Mouse (Mus musculus): ENCODE data around the gene P2rx2.

The P2rx2 gene

GRCm38 (mm10) chr5:110342648-110343284 is at the start of gene P2rx2:
Gene P2rx2 (minus strand): TSS chr5:110343212.
- DNase-seq (ENCODE audit: low read depth, low spot score): peak; percentile 69

GRCm38 (mm10) chr5:110392727-110393126 is 49.7 kb upstream of the P2rx2 start:
- no peak for DNase-seq (ENCODE audit: low read depth, low spot score)

- no peak for DNase-seq (ENCODE audit: low read depth, low spot score)
Measured at GRCm38 (mm10) chr5:110390631-110391030, 47.6 kb upstream of the P2rx2 start.

GRCm38 (mm10) chr5:110387332-110387731 is 44.3 kb upstream of the P2rx2 start:
- DNase-seq (ENCODE audit: low read depth, low spot score): no peak

- DNase-seq (ENCODE audit: low read depth, low spot score): peak; percentile 42
Measured at GRCm38 (mm10) chr5:110386371-110387330, 43.6 kb upstream of the P2rx2 start.

GRCm38 (mm10) chr5:110385263-110385662 is 42.3 kb upstream of the P2rx2 start:
- no peak for DNase-seq (ENCODE audit: low read depth, low spot score)

GRCm38 (mm10) chr5:110384491-110384890 is 41.5 kb upstream of the P2rx2 start:
- DNase-seq (ENCODE audit: low read depth, low spot score): no peak

- DNase-seq (ENCODE audit: low read depth, low spot score): no peak
Measured at GRCm38 (mm10) chr5:110379823-110380222, 36.8 kb upstream of the P2rx2 start.

- no peak for DNase-seq (ENCODE audit: low read depth, low spot score)
Measured at GRCm38 (mm10) chr5:110379086-110379485, 36.1 kb upstream of the P2rx2 start.

- peak; percentile 87 for DNase-seq (ENCODE audit: low read depth, low spot score)
Measured at GRCm38 (mm10) chr5:110378181-110378583, 35.2 kb upstream of the P2rx2 start.

- DNase-seq (ENCODE audit: low read depth, low spot score): peak; percentile 83
Measured at GRCm38 (mm10) chr5:110376802-110377433, 33.9 kb upstream of the P2rx2 start.

- peak; percentile 72 for DNase-seq (ENCODE audit: low read depth, low spot score)
Measured at GRCm38 (mm10) chr5:110363822-110364545, 21.0 kb upstream of the P2rx2 start.

GRCm38 (mm10) chr5:110363179-110363821 is 20.3 kb upstream of the P2rx2 start:
- peak; percentile 71 for DNase-seq (ENCODE audit: low read depth, low spot score)

GRCm38 (mm10) chr5:110362813-110363178 is 19.8 kb upstream of the P2rx2 start:
- no peak for DNase-seq (ENCODE audit: low read depth, low spot score)

GRCm38 (mm10) chr5:110361465-110361864 is 18.5 kb upstream of the P2rx2 start:
- no peak for DNase-seq (ENCODE audit: low read depth, low spot score)

GRCm38 (mm10) chr5:110357531-110358179 is 14.6 kb upstream of the P2rx2 start:
- peak; percentile 85 for DNase-seq (ENCODE audit: low read depth, low spot score)

- peak; percentile 86 for DNase-seq (ENCODE audit: low read depth, low spot score)
Measured at GRCm38 (mm10) chr5:110354716-110355115, 11.7 kb upstream of the P2rx2 start.

- DNase-seq (ENCODE audit: low read depth, low spot score): no peak
Measured at GRCm38 (mm10) chr5:110347006-110347405, 4.0 kb upstream of the P2rx2 start.

- DNase-seq (ENCODE audit: low read depth, low spot score): no peak
Measured at GRCm38 (mm10) chr5:110345553-110345952, 2.5 kb upstream of the P2rx2 start.

- peak; percentile 27 for DNase-seq (ENCODE audit: low read depth, low spot score)
Measured at GRCm38 (mm10) chr5:110344524-110344923, 1.5 kb upstream of the P2rx2 start, which contains the start of gene Lrcol1. Gene Lrcol1 (plus strand): TSS chr5:110344730.

Data from ES-CJ7 (cell line).